Mouse (Mus musculus) ZHBTc4 (cell line): ENCODE results near the gene Ostn.

Experiments used
- DNase-seq: peaks from one replicate; pipeline ENCODE4 v3.0.0-alpha.2; 2011; ENCODE audit warnings: low read depth, low spot score

Gene Ostn

DNA sequence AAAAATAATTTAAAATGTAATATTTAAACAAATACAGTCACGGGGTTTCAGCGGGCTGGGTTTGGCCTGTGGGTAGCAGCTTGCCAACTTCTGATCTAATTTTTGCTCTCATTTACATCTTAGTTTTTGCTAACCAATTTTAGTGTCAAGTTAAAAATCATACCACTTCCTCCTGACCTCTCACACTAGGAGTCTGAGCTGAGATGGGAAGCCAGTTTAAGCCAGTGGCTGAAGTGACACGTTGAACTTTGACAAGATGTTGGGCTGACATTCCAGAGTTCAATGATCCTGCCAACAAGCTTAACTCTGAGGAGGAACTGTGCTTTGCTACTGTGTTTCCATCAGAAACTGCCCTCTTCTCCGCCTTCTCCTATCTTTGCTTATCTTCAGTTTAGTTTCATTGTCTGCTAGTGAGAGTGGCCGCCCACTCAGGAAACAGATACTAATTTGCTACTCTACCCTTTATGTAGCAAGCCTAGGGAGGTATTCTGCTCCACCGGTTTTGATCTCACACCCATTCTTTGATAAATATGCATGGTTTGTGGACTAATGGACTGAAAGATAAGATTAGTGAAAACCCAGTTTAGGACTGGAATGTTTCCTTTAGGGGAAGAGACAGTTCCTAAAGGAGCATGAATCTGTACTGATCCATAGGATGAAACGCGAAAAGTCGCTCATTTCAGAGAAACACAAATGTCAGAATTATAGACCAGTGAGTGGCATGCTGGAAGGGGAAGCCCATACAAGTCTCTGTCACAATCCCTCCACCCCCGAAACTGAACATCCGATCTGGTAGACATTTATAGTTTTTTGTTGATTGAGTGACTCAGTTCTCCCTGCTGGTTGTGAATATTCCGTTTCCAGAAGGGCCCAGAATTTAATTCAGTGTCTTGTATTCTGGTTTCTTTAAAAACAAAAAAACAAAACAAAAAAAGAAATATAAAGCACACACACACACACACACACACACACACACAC, 80.6 kb downstream of the Ostn start:
- no peak for DNase-seq

DNA sequence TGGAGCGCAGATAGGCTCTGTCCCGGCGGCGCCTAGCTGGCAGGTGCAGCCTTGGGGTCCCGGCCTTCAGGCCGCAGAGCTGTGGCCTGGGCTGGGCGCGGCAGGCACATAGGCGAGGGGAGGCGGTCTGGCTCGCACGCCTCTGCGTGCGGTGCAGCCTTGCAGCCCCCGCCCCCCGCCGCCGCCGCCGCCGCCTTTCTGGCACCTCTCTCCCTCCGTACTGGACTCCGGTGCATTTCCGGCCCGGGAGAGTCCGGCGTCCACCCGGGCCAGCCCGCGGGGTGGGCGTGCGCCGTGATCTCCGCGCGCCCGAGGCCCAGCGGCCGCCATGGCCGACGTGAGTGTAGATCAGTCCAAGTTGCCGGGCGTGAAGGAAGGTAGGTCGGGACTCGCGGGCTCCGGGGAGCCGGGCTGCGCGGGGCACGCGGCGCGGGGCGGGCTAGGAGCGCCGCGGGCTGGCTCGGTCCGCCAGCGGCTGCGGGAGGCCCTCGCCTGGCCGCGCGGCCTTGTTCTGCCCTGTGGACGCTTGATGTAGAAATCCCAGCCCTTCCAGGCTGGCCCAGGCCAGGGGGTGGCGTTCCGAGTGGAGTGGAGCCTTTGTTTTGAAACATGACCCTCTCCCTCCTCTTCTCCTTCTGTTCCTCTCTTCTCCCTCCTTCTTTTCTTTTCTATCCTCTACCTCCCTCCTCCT, 81.6 kb downstream of the Ostn start, which contains the start of gene Ccdc50:
Gene Ccdc50 (plus strand): TSS at position 109 of the 691 bp plus-strand sequence.
- DNase-seq: peak; percentile 89

DNA sequence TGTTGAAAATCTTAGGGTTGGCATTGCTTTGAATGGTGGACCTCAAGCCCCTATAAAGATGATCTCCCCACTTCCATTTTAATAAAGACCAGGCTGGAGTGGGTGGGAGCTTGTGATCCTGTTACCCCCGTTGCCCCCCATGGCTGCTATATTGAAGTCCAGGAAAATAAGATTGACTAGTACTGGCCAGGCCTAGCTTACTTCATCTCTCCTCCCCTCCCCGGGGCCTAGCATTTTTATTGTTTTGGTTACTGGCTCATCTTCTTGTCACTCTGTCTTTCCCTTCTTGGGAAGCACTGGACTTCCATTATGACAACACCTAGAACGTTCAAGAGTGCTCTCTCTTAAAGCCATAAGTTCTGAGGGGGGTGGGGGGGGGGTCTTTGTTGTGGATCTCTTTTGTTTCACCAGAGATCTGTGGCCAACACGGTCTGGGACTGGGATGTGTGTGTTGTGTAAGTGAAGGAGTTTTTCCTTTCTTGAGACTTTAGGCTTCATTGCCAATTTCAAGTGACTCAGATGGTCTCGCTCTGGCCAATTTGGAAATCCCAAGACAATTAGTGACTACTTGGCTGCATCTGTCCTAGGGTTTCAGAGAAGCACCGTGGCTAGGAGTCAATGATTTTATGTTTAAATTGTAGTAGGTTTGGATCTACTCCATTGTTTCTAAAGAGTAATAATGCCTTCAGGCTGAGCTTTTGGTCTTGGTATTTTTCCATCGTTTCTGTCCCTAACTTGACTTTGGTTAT, 82.4 kb downstream of the Ostn start:
- peak; percentile 3 for DNase-seq

DNA sequence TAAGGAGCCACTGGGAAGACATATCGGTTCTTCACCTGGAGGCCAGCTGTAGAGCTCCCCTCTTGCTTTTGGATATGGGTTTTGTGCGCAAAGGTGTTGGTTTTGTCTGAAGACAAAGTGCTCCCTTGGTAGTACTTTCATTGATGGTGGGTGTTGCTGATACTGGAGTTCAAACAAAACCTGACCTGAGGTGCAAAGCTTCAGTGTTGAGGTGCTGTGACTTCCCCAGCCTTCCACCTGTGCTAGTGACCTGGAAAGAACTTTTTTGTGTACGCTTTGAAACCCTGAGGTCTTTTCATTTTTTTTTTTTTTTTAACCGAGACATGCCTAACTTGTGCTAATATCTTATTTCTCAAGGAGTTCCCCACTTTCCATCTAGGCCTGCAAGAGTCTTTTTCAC, 83.0 kb downstream of the Ostn start:
- no peak for DNase-seq

DNA sequence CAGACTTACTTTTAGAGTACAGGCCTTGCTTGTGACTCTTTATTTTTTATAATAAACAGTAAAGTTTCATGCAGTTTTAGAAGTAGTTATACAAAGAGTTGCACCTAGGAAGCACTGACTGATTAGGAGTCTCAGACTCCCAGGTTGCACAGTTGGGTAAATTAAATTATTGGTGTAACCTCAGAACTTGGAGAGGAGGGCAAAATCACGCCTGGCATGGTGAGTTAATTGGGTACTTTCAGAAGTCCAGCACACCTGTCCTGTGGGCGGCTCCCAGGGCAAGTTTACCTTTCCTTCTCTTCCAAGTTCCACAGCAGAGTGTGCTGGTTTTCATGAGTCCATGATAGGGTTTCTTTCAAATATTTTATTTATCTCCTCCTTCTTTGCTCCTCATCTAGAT, 84.6 kb downstream of the Ostn start:
- no peak for DNase-seq

DNA sequence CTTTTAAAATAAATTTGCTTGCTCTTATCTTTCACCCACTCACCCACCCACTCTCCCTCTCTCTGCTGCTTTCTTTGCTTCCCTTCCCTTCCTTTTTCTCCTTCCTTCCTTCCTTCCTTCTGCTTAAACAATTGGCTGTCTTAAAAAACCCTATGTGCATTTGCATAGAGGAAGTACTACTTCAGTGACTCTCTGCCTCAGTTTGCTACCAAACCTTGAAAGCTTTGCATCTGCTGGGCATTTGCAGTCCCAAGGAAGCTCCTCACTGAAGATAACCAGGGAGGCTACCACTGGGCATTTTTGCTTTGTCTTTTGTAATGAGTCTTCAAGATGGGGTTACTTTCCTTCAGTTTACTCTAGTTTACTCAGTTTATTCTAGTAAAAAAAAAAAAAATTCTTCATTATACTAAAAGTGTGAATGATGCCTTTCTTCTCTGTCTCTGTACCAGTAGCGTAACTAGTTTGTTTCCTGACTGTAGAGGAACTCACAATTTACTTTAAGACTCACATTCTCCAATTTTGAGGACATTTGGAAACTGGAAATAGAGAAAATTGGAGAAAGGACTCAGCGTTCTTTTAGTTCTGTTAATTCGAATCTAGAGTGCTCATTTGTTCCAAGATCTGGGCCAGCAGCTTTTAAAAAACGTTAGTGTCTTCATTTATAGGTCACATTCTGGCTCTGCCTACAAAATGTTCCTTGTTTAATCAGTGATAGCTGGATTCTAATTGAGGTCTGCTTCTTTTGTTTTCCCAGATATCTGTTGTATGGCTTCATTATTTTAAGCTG, 88.2 kb downstream of the Ostn start:
- DNase-seq: no peak

DNA sequence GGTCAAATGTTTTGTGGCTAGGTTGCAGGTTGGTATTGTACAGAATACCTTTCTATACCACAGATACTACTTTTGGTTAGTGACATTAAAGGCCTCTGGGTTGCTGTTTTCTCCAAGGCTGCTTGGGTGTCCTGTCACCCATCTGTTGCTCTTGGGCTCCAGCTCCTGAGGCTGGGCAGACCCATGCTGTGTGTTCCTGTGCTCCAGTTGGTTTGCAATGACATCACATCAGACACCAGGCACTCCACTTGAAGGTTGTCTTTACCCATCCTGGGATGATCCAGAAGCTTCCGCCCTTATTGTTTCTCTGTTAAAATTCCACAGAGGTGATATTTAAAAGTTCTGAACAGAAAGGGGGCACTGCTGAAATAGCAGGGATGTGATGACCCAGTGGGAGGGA, 89.7 kb downstream of the Ostn start:
- no peak for DNase-seq

DNA sequence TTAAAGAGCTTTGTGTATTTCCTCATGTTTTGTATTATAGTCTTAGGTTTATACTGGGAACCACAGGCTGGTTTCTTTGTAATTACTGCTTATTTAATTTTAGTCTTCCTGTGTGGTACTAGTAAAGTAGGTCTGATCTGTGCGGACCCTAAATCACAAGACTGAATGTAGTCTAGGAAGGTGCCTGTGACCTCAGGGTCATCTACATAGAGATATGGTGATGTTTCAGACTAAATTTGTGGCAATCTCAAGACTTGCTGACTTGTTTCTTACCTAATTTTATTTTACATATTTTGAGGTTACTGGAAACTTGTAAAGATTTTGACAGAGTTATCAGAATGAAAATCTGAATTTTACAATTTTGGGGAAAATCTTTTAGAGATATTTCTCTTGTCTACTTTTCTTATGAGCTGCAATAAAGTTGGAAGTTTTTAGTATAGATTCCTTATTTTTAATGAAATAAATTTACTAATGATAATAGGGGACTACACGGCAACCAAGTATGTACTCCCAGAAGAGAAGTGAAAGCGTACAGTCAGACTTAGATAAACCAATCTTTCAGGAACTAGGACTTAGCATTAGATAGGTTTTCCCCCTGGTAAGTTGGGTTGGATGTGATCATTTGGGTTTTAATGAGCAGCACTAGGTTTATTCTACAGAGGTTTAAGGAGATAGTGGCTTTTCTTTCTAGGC, 91.9 kb downstream of the Ostn start:
- DNase-seq: no peak

DNA sequence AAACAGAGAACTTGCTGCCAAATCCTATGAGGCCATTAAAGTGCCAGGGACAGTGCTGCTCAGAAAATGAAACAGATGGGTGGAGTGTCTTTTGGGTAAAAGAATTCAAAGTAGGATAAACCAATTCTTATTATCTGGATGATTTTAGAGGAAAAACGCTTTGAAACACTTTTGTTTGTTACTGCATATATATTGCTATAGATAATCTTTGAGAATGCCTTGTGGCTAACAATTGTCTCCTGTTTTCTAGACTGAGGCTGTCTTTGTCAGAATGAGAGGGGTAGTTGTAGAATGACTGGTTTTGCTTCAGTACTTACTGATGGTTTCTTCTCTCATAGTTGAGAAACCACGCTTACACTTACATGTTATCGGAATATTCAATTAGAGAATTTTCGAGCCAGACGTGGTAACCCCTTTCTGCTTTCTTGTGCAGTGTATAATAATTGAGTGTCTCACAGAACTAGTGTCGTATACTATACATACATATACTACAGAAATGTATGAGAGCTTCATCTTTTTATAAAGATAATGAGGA, 92.5 kb downstream of the Ostn start:
- no peak for DNase-seq
